Mouse (Mus musculus): ENCODE measurements at regions not wholly inside any gene's neighbourhood (a gene's known extent, or its start where the extent isn't known, plus 50 kb on each side); places are given as distances from the start of the nearest gene placed in this dataset.

DNA sequence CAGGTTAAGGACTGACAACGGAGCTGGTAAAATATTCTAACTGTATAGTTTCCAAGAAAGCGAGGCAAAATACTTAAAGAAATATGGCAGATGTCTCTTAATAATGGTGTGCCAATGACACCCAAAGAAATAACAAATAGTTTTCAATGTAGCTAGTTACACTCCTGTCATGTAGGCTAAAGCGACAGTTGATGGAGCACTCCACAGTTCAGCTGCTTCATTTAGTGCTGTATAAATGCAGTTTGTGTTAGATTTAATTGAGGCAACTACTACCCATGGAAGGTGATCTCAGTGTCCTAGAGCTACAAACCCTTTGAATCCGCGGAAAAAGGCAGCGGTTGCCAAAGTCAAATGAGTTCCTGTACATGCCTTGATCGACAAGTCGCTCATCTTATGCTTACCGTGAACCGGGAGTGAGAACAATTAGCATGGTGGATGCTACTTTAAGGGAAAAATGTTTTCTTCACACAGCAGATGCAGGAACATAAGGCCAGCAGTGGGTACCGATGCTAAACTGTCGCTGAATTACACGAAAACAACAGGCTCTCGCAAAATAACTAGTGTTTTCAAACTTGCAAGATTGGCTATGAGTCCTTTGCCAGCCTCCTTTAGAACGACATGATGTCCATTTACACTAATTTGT lies 961.4 kb downstream of the Mat2b start:
- Histone ChIP-seq H3K27ac (ENCODE audit: low read length) (no peak overlapping the region), H3K4me3 (replicated peaks; ENCODE audit: low read length) (no peak overlapping the region), H3K4me1 (ENCODE audit: control insufficient read depth, insufficient read depth, low read length) (no peaks in the 10 kb centered on the region), H3K9me3 (replicated peaks; ENCODE audit: control insufficient read depth, low read length) (no peaks in the 10 kb centered on the region), H3K9ac (ENCODE audit: low read length) (no peak overlapping the region), H3K27me3 (ENCODE audit: control insufficient read depth, insufficient read depth, low read length) (no peaks in the 10 kb centered on the region), H3K36me3 (ENCODE audit: control insufficient read depth, insufficient read depth, low read length) (no peaks in the 10 kb centered on the region), H3K4me2 (ENCODE audit: low read depth, low read length) (no peak overlapping the region)
- WGBS: 89% methylated on average over 15 of the region's 15 CpGs
- no peak for ATAC-seq (ENCODE audit: insufficient read depth, low FRiP score)

DNA sequence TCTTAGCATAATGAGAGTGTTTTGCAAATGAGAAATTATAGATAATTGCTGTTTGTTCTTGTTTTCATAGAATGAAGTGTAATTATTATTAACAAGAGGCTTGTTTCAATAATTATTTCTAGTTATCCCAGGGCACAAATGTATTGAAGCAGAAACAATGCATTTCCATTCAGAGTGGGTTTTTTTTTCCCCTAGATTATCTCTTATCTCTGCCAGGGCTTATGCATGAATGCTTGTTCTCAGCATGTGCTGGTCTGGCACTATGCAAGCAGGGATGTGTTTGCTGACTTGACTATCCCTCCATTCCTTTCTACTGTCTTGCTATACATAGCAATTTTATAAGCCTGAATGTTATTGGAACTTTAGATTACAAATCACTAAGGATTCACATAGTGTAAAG lies 971.4 kb downstream of the Mat2b start:
- ATAC-seq (ENCODE audit: insufficient read depth, low FRiP score): no peak
- Histone ChIP-seq H3K4me1 (ENCODE audit: control insufficient read depth, insufficient read depth, low read length) (no peaks in the 10 kb centered on the region), H3K36me3 (ENCODE audit: control insufficient read depth, insufficient read depth, low read length) (no peaks in the 10 kb centered on the region), H3K27me3 (ENCODE audit: control insufficient read depth, insufficient read depth, low read length) (no peaks in the 10 kb centered on the region), H3K9ac (ENCODE audit: low read length) (no peak overlapping the region), H3K4me3 (replicated peaks; ENCODE audit: low read length) (no peak overlapping the region), H3K9me3 (replicated peaks; ENCODE audit: control insufficient read depth, low read length) (no peaks in the 10 kb centered on the region), H3K27ac (ENCODE audit: low read length) (no peak overlapping the region), H3K4me2 (ENCODE audit: low read depth, low read length) (no peak overlapping the region)

DNA sequence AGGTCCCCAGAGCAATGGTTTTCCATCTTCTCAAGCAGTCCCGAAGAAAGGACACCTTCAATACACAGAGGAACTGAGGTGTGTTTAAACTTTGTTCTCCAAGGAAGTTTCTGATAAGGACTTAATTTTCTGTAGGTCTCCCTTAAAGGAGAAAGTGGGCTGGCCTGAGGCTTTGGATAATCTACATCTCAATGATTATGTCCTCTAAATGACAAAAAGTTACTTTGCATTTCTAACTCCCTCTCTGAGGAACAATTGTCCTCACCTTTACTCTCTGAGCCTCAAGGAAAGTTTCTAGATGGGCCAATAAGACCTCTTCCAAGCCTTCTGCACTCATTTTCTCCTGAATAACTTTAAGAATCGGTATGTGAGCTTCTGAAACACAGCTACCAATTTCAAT lies 1016.5 kb downstream of the Mat2b start:
- no peaks in the 10 kb centered on the region for H3K27me3 ChIP-seq (ENCODE audit: control insufficient read depth, insufficient read depth, low read length)
- H3K9ac ChIP-seq (ENCODE audit: low read length): no peak overlapping the region
- ATAC-seq (ENCODE audit: insufficient read depth, low FRiP score): no peak
- no peaks in the 10 kb centered on the region for H3K9me3 ChIP-seq (replicated peaks; ENCODE audit: control insufficient read depth, low read length)
- H3K4me2 ChIP-seq (ENCODE audit: low read depth, low read length): no peak overlapping the region
- H3K4me3 ChIP-seq (replicated peaks; ENCODE audit: low read length): no peak overlapping the region
- no peak overlapping the region for H3K27ac ChIP-seq (ENCODE audit: low read length)
- WGBS: 80% methylated on average over 2 of the region's 2 CpGs
- no peaks in the 10 kb centered on the region for H3K4me1 ChIP-seq (ENCODE audit: control insufficient read depth, insufficient read depth, low read length)
- H3K36me3 ChIP-seq (ENCODE audit: control insufficient read depth, insufficient read depth, low read length): no peaks in the 10 kb centered on the region

DNA sequence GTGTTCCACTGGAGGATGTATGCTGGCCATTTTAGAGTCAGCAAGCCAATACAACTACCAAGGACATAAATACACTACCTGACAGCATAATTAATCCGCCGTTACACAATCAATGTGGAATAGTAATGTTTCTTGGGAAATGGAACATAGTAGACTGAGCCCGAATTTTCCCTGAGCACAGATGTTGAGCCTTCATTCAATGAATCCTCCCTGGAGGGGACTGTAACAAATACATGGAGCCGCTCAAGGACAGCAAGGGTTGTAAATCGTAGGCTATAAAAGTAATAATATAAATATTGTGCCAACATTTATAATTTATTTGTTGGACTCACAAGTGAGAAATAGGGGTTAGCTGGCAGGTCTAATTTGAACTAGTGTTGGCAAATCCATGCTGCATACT lies 1041.4 kb downstream of the Mat2b start:
- no peak overlapping the region for H3K4me3 ChIP-seq (replicated peaks; ENCODE audit: low read length)
- H3K4me1 ChIP-seq (ENCODE audit: control insufficient read depth, insufficient read depth, low read length): no peaks in the 10 kb centered on the region
- 86% methylated on average over 5 of the region's 5 CpGs for WGBS
- no peak overlapping the region for H3K27ac ChIP-seq (ENCODE audit: low read length)
- no peak overlapping the region for H3K9ac ChIP-seq (ENCODE audit: low read length)
- H3K4me2 ChIP-seq (ENCODE audit: low read depth, low read length): no peak overlapping the region
- no peak for ATAC-seq (ENCODE audit: insufficient read depth, low FRiP score)
- H3K27me3 ChIP-seq (ENCODE audit: control insufficient read depth, insufficient read depth, low read length): no peaks in the 10 kb centered on the region
- no peaks in the 10 kb centered on the region for H3K36me3 ChIP-seq (ENCODE audit: control insufficient read depth, insufficient read depth, low read length)
- H3K9me3 ChIP-seq (replicated peaks; ENCODE audit: control insufficient read depth, low read length): no peaks in the 10 kb centered on the region

DNA sequence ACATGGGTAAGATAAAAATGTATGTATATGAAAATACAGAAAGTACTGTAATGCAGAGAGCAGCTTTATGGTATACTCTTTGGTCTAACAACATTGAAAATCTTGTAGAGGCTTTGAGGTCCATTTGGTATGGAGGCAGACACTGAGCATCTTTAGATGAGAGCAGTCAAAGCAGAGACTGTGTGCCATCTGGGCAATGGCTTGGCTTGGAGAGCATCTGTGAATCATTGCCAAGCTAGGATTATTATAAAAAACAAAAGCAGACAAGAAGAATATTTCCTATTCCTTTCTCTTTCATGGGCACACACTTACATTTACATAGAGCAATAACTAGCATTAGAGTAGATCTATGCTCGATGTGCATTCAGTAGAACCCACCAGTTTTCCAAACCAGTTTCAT lies 1075.6 kb downstream of the Mat2b start:
- H3K27ac ChIP-seq (ENCODE audit: low read length): no peak overlapping the region
- H3K9ac ChIP-seq (ENCODE audit: low read length): no peak overlapping the region
- no peak overlapping the region for H3K4me2 ChIP-seq (ENCODE audit: low read depth, low read length)
- H3K27me3 ChIP-seq (ENCODE audit: control insufficient read depth, insufficient read depth, low read length): no peaks in the 10 kb centered on the region
- no peaks in the 10 kb centered on the region for H3K36me3 ChIP-seq (ENCODE audit: control insufficient read depth, insufficient read depth, low read length)
- H3K9me3 ChIP-seq (replicated peaks; ENCODE audit: control insufficient read depth, low read length): no peaks in the 10 kb centered on the region
- no peak for ATAC-seq (ENCODE audit: insufficient read depth, low FRiP score)
- 96% methylated on average over 1 of the region's 1 CpGs for WGBS
- no peaks in the 10 kb centered on the region for H3K4me1 ChIP-seq (ENCODE audit: control insufficient read depth, insufficient read depth, low read length)
- H3K4me3 ChIP-seq (replicated peaks; ENCODE audit: low read length): no peak overlapping the region

DNA sequence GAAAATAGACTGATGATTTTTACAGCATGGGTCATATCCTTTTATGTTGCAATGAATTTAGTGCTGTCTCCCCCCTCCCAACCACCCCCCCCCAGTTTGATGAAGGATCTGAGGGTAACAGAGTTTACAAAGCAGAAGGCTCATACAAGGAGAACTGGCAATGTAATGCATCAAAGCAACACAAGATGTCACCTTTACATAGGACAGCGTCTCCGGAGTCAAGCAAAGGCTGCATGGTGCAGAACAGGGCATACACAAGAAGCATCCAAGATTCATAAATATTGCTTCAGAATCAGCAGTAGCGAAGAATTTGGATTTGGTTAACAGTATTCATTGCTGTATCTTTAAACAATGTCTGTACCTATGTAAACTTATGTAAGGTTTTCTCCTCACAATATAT lies 1079.2 kb downstream of the Mat2b start:
- Histone ChIP-seq H3K9ac (ENCODE audit: low read length) (no peak overlapping the region), H3K27ac (ENCODE audit: low read length) (no peak overlapping the region), H3K27me3 (ENCODE audit: control insufficient read depth, insufficient read depth, low read length) (no peaks in the 10 kb centered on the region), H3K4me2 (ENCODE audit: low read depth, low read length) (no peak overlapping the region), H3K9me3 (replicated peaks; ENCODE audit: control insufficient read depth, low read length) (no peaks in the 10 kb centered on the region), H3K4me3 (replicated peaks; ENCODE audit: low read length) (no peak overlapping the region), H3K36me3 (ENCODE audit: control insufficient read depth, insufficient read depth, low read length) (no peaks in the 10 kb centered on the region), H3K4me1 (ENCODE audit: control insufficient read depth, insufficient read depth, low read length) (no peaks in the 10 kb centered on the region)
- no peak for ATAC-seq (ENCODE audit: insufficient read depth, low FRiP score)
- 70% methylated on average over 3 of the region's 3 CpGs for WGBS

DNA sequence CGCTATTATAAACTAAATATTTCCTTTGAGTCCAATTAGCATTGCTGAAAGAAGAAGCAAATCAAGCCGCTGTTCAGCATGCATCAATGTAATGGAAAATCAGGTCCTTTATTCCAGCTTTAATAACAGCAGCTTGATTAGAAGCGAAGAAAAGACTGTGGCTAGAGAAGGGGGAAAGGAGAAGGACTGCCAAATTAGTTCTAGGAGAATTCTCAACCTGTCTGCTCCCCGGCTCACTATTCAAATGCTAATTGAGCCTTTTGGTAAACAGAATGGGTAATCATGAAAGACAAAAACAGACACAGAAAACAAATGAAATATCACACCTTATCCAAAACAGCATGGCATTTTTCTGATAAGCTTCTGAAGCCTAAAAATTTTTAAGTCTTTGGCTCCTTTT lies 1098.5 kb downstream of the Mat2b start:
- WGBS: 49% methylated on average over 4 of the region's 4 CpGs
- Histone ChIP-seq H3K4me1 (ENCODE audit: control insufficient read depth, insufficient read depth, low read length) (no peaks in the 10 kb centered on the region), H3K9me3 (replicated peaks; ENCODE audit: control insufficient read depth, low read length) (no peaks in the 10 kb centered on the region), H3K4me3 (replicated peaks; ENCODE audit: low read length) (no peak overlapping the region), H3K27ac (ENCODE audit: low read length) (no peak overlapping the region), H3K27me3 (ENCODE audit: control insufficient read depth, insufficient read depth, low read length) (no peaks in the 10 kb centered on the region), H3K9ac (ENCODE audit: low read length) (no peak overlapping the region), H3K36me3 (ENCODE audit: control insufficient read depth, insufficient read depth, low read length) (no peaks in the 10 kb centered on the region), H3K4me2 (ENCODE audit: low read depth, low read length) (no peak overlapping the region)
- ATAC-seq (ENCODE audit: insufficient read depth, low FRiP score): no peak

DNA sequence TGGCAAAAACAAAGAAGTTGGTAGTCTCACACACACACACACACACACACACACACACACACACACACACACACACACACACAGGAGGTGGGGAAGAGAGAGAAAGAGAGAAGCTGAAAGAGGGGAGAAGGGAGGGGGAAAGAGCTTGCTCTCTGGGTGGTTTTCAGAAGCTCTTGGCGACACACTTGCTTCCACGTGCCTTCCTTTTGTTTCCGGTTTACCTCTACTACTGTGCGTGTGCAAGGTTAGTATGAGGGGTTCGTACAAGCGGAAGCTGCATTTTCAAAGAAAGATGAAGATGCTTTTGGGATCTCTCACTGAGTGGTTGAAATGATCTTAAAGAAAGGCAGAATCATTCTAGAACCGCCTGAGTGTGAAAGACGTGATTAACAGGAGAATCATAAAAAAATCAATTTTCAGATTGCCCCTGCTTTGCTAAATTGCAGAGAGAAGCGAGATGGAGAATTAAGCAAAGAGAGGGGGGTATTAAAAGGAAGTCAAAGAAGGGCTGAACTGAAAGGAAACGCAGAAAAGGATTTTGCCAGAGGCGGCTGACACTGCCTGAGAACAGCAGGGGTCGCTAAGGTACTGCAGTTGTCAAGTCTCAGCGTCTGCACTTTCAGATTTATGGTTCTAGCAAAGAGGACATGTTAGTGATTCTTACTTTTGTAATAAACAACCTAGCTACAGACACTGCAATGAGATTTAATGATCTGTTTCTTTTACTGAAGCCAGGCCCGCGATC lies 1106.2 kb downstream of the Mat2b start:
- 19% methylated on average over 15 of the region's 15 CpGs for WGBS
- Histone ChIP-seq H3K27me3 (ENCODE audit: control insufficient read depth, insufficient read depth, low read length) (no peaks in the 10 kb centered on the region), H3K9me3 (replicated peaks; ENCODE audit: control insufficient read depth, low read length) (no peaks in the 10 kb centered on the region), H3K9ac (ENCODE audit: low read length) (peak overlapping the region; percentile 12; the same call in 1 of the 2 replicates), H3K36me3 (ENCODE audit: control insufficient read depth, insufficient read depth, low read length) (no peaks in the 10 kb centered on the region), H3K27ac (ENCODE audit: low read length) (no peak overlapping the region), H3K4me2 (ENCODE audit: low read depth, low read length) (peak overlapping the region; percentile 40), H3K4me3 (replicated peaks; ENCODE audit: low read length) (peak overlapping the region; percentile 32), H3K4me1 (ENCODE audit: control insufficient read depth, insufficient read depth, low read length) (no peaks in the 10 kb centered on the region)
- ATAC-seq (ENCODE audit: insufficient read depth, low FRiP score): no peak

DNA sequence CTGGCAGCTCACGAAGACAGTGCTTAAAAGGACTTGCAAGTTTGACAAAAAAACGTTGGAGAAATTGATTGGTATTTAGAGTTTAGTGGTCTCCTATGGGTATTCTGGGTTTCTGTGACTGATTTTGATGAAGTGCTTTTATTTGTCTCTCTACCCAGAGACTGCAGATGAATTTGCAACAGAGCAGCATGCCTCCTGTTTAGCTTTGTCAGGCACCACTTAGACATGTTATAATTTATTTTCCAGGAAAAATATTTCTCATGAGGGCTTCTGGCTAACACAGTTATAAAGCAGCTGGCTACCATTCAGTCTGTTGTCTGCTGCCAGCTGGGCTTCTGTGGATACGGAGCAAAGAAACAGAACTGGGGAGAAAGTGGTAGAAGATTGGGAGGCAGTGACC lies 1136.7 kb downstream of the Mat2b start:
- H3K4me2 ChIP-seq (ENCODE audit: low read depth, low read length): no peak overlapping the region
- H3K27ac ChIP-seq (ENCODE audit: low read length): no peak overlapping the region
- H3K4me1 ChIP-seq (ENCODE audit: control insufficient read depth, insufficient read depth, low read length): no peaks in the 10 kb centered on the region
- H3K4me3 ChIP-seq (replicated peaks; ENCODE audit: low read length): no peak overlapping the region
- WGBS: 34% methylated on average over 3 of the region's 3 CpGs
- ATAC-seq (ENCODE audit: insufficient read depth, low FRiP score): no peak
- no peaks in the 10 kb centered on the region for H3K27me3 ChIP-seq (ENCODE audit: control insufficient read depth, insufficient read depth, low read length)
- no peaks in the 10 kb centered on the region for H3K36me3 ChIP-seq (ENCODE audit: control insufficient read depth, insufficient read depth, low read length)
- H3K9me3 ChIP-seq (replicated peaks; ENCODE audit: control insufficient read depth, low read length): no peaks in the 10 kb centered on the region
- no peak overlapping the region for H3K9ac ChIP-seq (ENCODE audit: low read length)
